Mouse (Mus musculus): ENCODE measurements at regions not wholly inside any gene's neighbourhood (a gene's known extent, or its start where the extent isn't known, plus 50 kb on each side); places are given as distances from the start of the nearest gene placed in this dataset.

DNA sequence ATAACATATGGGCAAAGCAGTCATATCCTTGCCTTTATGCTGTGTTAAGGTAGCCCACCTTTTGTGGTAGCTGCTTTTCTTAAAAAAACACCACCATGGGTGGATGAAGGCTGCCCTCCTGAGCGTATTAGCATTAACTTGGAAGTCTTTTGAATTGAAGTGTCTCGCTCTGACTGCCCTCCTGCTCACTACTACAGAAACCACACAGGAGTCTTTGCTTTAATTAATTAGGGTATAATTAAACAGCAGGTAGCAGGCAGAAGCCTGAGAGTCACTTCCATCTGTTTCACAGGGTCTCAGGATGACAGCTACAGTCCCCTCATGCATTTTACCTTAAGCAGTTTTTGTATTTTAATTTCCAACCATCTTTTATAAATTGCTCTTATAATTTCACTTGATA lies 240.2 kb upstream of the Tacr3 start:
- TF ChIP-seq CTCF (IDR thresholded peaks at IDR 0.05; ENCODE audit: borderline replicate concordance, extremely low read depth, insufficient read depth, insufficient read length) (no peak), POLR2A (IDR thresholded peaks at IDR 0.05; ENCODE audit: borderline replicate concordance, extremely low read depth, insufficient read depth, insufficient read length, poor library complexity, severe bottlenecking) (no peak)
